Mouse (Mus musculus): ENCODE data around the gene Cfap43. TPM values are rescaled to one million over a fixed set of nuclear protein-coding genes. Genes with fewer than 3 reads are reported as not detected.

The Cfap43 gene
- polyA plus RNA-seq, 1 experiment from 2014 or later, result 0.19 TPM

GRCm38 (mm10) chr19:47753921-47754320 is 165.2 kb downstream of the Cfap43 start:
- H3K4me3 ChIP-seq (ENCODE audit: low read depth, low read length), result no peak overlapping the region
- no peaks in the 10 kb centered on the region for H3K4me1 ChIP-seq (ENCODE audit: control insufficient read depth, insufficient read depth, low read length)
- ATAC-seq (ENCODE audit: insufficient read depth, low FRiP score, low TSS enrichment) (no peak), DNase-seq (ENCODE audit: low spot score) (no peak)
- no peak overlapping the region for H3K27ac ChIP-seq (ENCODE audit: low read depth, low read length)
- no peak overlapping the region for H3K4me2 ChIP-seq (ENCODE audit: low read depth)
- H3K9me3 ChIP-seq (ENCODE audit: control insufficient read depth, low read length), result no peaks in the 10 kb centered on the region
- no peak overlapping the region for H3K9ac ChIP-seq (ENCODE audit: low read length)
- 86% methylated on average over 4 of the region's 4 CpGs for WGBS
- no peaks in the 10 kb centered on the region for H3K36me3 ChIP-seq (ENCODE audit: control insufficient read depth, insufficient read depth, low read length)
- H3K27me3 ChIP-seq (ENCODE audit: control insufficient read depth, insufficient read depth, low read length), result no peaks in the 10 kb centered on the region

GRCm38 (mm10) chr19:47752456-47752855 is 166.6 kb downstream of the Cfap43 start:
- WGBS, result 91% methylated on average over 9 of the region's 9 CpGs
- Histone ChIP-seq H3K36me3 (ENCODE audit: control insufficient read depth, insufficient read depth, low read length) (no peaks in the 10 kb centered on the region), H3K27ac (ENCODE audit: low read depth, low read length) (no peak overlapping the region), H3K4me1 (ENCODE audit: control insufficient read depth, insufficient read depth, low read length) (no peaks in the 10 kb centered on the region), H3K27me3 (ENCODE audit: control insufficient read depth, insufficient read depth, low read length) (no peaks in the 10 kb centered on the region), H3K9me3 (ENCODE audit: control insufficient read depth, low read length) (no peaks in the 10 kb centered on the region), H3K4me3 (ENCODE audit: low read depth, low read length) (no peak overlapping the region), H3K9ac (ENCODE audit: low read length) (no peak overlapping the region), H3K4me2 (ENCODE audit: low read depth) (no peak overlapping the region)
- ATAC-seq (ENCODE audit: insufficient read depth, low FRiP score, low TSS enrichment) (no peak), DNase-seq (ENCODE audit: low spot score) (no peak)

GRCm38 (mm10) chr19:47750391-47750790 is 168.7 kb downstream of the Cfap43 start:
- no peak for ATAC-seq (ENCODE audit: insufficient read depth, low FRiP score, low TSS enrichment)
- no peak overlapping the region for H3K27ac ChIP-seq (ENCODE audit: low read depth, low read length)
- DNase-seq (ENCODE audit: low spot score), result no peak

GRCm38 (mm10) chr19:47748950-47749349 is 170.1 kb downstream of the Cfap43 start:
- H3K4me1 ChIP-seq (ENCODE audit: control insufficient read depth, insufficient read depth, low read length), result no peaks in the 10 kb centered on the region
- no peaks in the 10 kb centered on the region for H3K27me3 ChIP-seq (ENCODE audit: control insufficient read depth, insufficient read depth, low read length)
- H3K27ac ChIP-seq (ENCODE audit: low read depth, low read length), result no peak overlapping the region
- H3K4me3 ChIP-seq (ENCODE audit: low read depth, low read length), result no peak overlapping the region
- no peak for DNase-seq (ENCODE audit: low spot score)
- no peaks in the 10 kb centered on the region for H3K36me3 ChIP-seq (ENCODE audit: control insufficient read depth, insufficient read depth, low read length)
- no peak for ATAC-seq (ENCODE audit: insufficient read depth, low FRiP score, low TSS enrichment)
- H3K9me3 ChIP-seq (ENCODE audit: control insufficient read depth, low read length), result no peaks in the 10 kb centered on the region
- WGBS, result 72% methylated on average over 2 of the region's 2 CpGs
- no peak overlapping the region for H3K9ac ChIP-seq (ENCODE audit: low read length)
- no peak overlapping the region for H3K4me2 ChIP-seq (ENCODE audit: low read depth)

More at GRCm38 (mm10) chr19:47750391-47750790, 168.7 kb downstream of the Cfap43 start:
- Histone ChIP-seq H3K9ac (ENCODE audit: low read length) (no peak overlapping the region), H3K27me3 (ENCODE audit: control insufficient read depth, insufficient read depth, low read length) (no peaks in the 10 kb centered on the region), H3K36me3 (ENCODE audit: control insufficient read depth, insufficient read depth, low read length) (no peaks in the 10 kb centered on the region), H3K4me2 (ENCODE audit: low read depth) (no peak overlapping the region), H3K9me3 (ENCODE audit: control insufficient read depth, low read length) (no peaks in the 10 kb centered on the region), H3K4me3 (ENCODE audit: low read depth, low read length) (no peak overlapping the region), H3K4me1 (ENCODE audit: control insufficient read depth, insufficient read depth, low read length) (no peaks in the 10 kb centered on the region)
- WGBS, result 58% methylated on average over 5 of the region's 5 CpGs

GRCm38 (mm10) chr19:47747072-47747471 is 172.0 kb downstream of the Cfap43 start:
- 97% methylated on average over 2 of the region's 2 CpGs for WGBS
- ATAC-seq (ENCODE audit: insufficient read depth, low FRiP score, low TSS enrichment), result no peak
- H3K4me3 ChIP-seq (ENCODE audit: low read depth, low read length), result no peak overlapping the region
- H3K9me3 ChIP-seq (ENCODE audit: control insufficient read depth, low read length), result no peaks in the 10 kb centered on the region
- no peak for DNase-seq (ENCODE audit: low spot score)
- H3K4me1 ChIP-seq (ENCODE audit: control insufficient read depth, insufficient read depth, low read length), result no peaks in the 10 kb centered on the region
- no peak overlapping the region for H3K27ac ChIP-seq (ENCODE audit: low read depth, low read length)
- H3K9ac ChIP-seq (ENCODE audit: low read length), result no peak overlapping the region
- H3K27me3 ChIP-seq (ENCODE audit: control insufficient read depth, insufficient read depth, low read length), result no peaks in the 10 kb centered on the region
- no peak overlapping the region for H3K4me2 ChIP-seq (ENCODE audit: low read depth)
- H3K36me3 ChIP-seq (ENCODE audit: control insufficient read depth, insufficient read depth, low read length), result no peaks in the 10 kb centered on the region

- Histone ChIP-seq H3K9ac (ENCODE audit: low read length) (peak overlapping the region; percentile 81), H3K4me3 (ENCODE audit: low read depth, low read length) (peak overlapping the region; percentile 71), H3K4me1 (ENCODE audit: control insufficient read depth, insufficient read depth, low read length) (no peaks in the 10 kb centered on the region), H3K36me3 (ENCODE audit: control insufficient read depth, insufficient read depth, low read length) (peaks cover 4% of the 10 kb centered on the region; the same call in 1 of the 2 replicates), H3K27ac (ENCODE audit: low read depth, low read length) (peak overlapping the region; percentile 88), H3K27me3 (ENCODE audit: control insufficient read depth, insufficient read depth, low read length) (no peaks in the 10 kb centered on the region), H3K4me2 (ENCODE audit: low read depth) (peak overlapping the region; percentile 49), H3K9me3 (ENCODE audit: control insufficient read depth, low read length) (no peaks in the 10 kb centered on the region)
- WGBS, result 2% methylated on average over 11 of the region's 15 CpGs
- ATAC-seq (ENCODE audit: insufficient read depth, low FRiP score, low TSS enrichment), result no peak
- DNase-seq (ENCODE audit: low spot score), result peak; percentile 80
These were observed 187.2 kb downstream of the Cfap43 start for GRCm38 (mm10) chr19:47731931-47732330.

GRCm38 (mm10) chr19:47731071-47731881 is 187.8 kb downstream of the Cfap43 start, which contains the start of gene Sfr1:
Gene Sfr1, plus strand, starts transcription at chr19:47731682.
- DNase-seq (ENCODE audit: low spot score), result peak; percentile 100
- Histone ChIP-seq H3K9me3 (ENCODE audit: control insufficient read depth, low read length) (no peaks in the 10 kb centered on the region), H3K27ac (ENCODE audit: low read depth, low read length) (peak within 1 kb of the TSS; percentile 88), H3K9ac (ENCODE audit: low read length) (peak within 1 kb of the TSS; percentile 81), H3K4me1 (ENCODE audit: control insufficient read depth, insufficient read depth, low read length) (no peaks in the 10 kb centered on the region), H3K36me3 (ENCODE audit: control insufficient read depth, insufficient read depth, low read length) (peaks cover 4% of the 10 kb centered on the region; the same call in 1 of the 2 replicates), H3K27me3 (ENCODE audit: control insufficient read depth, insufficient read depth, low read length) (no peaks in the 10 kb centered on the region), H3K4me3 (ENCODE audit: low read depth, low read length) (peak within 1 kb of the TSS; percentile 71), H3K4me2 (ENCODE audit: low read depth) (peak within 1 kb of the TSS; percentile 58)
- under 1% methylated on average over 65 of the region's 72 CpGs for whole genome bisulfite sequencing
- ATAC-seq (ENCODE audit: insufficient read depth, low FRiP score, low TSS enrichment), result peak; percentile 95

GRCm38 (mm10) chr19:47730691-47731070 is 188.4 kb downstream of the Cfap43 start:
- Histone ChIP-seq H3K27me3 (ENCODE audit: control insufficient read depth, insufficient read depth, low read length) (no peaks in the 10 kb centered on the region), H3K36me3 (ENCODE audit: control insufficient read depth, insufficient read depth, low read length) (peaks cover 4% of the 10 kb centered on the region; the same call in 1 of the 2 replicates), H3K27ac (ENCODE audit: low read depth, low read length) (peak overlapping the region; percentile 83), H3K4me3 (ENCODE audit: low read depth, low read length) (peak overlapping the region; percentile 71), H3K4me2 (ENCODE audit: low read depth) (peak overlapping the region; percentile 58), H3K9ac (ENCODE audit: low read length) (peak overlapping the region; percentile 55), H3K4me1 (ENCODE audit: control insufficient read depth, insufficient read depth, low read length) (no peaks in the 10 kb centered on the region), H3K9me3 (ENCODE audit: control insufficient read depth, low read length) (no peaks in the 10 kb centered on the region)
- ATAC-seq (ENCODE audit: insufficient read depth, low FRiP score, low TSS enrichment), result peak; percentile 79
- WGBS, result 1% methylated on average over 12 of the region's 12 CpGs
- DNase-seq (ENCODE audit: low spot score), result peak; percentile 79

- Histone ChIP-seq H3K4me3 (ENCODE audit: low read depth, low read length) (no peak overlapping the region), H3K9ac (ENCODE audit: low read length) (no peak overlapping the region), H3K9me3 (ENCODE audit: control insufficient read depth, low read length) (no peaks in the 10 kb centered on the region), H3K4me1 (ENCODE audit: control insufficient read depth, insufficient read depth, low read length) (no peaks in the 10 kb centered on the region), H3K27me3 (ENCODE audit: control insufficient read depth, insufficient read depth, low read length) (no peaks in the 10 kb centered on the region), H3K36me3 (ENCODE audit: control insufficient read depth, insufficient read depth, low read length) (no peaks in the 10 kb centered on the region), H3K4me2 (ENCODE audit: low read depth) (no peak overlapping the region), H3K27ac (ENCODE audit: low read depth, low read length) (no peak overlapping the region)
- 89% methylated on average over 7 of the region's 7 CpGs for WGBS
- ATAC-seq (ENCODE audit: insufficient read depth, low FRiP score, low TSS enrichment) (no peak), DNase-seq (ENCODE audit: low spot score) (no peak)
These were observed 193.4 kb downstream of the Cfap43 start for GRCm38 (mm10) chr19:47725643-47726140.
